Mouse (Mus musculus): ENCODE measurements at regions not wholly inside any gene's neighbourhood (a gene's known extent, or its start where the extent isn't known, plus 50 kb on each side); places are given as distances from the start of the nearest gene placed in this dataset.
"Not testable (repeated sequence)": the region's sequence is repeated elsewhere in the genome, so short reads cannot be mapped to it uniquely, and the experiment has no call there.

- Histone ChIP-seq H3K36me3 (no peaks in the 10 kb centered on the region), H3K9ac (replicated peaks) (no peak overlapping the region), H3K27me3 (no peaks in the 10 kb centered on the region), H3K27ac (no peak overlapping the region), H3K9me3 (peaks cover 4% of the 10 kb centered on the region; the same call in 1 of the 2 replicates), H3K4me3 (replicated peaks) (no peak overlapping the region), H3K4me2 (no peak overlapping the region), H3K4me1 (replicated peaks) (peaks cover 5% of the 10 kb centered on the region; the same call in 1 of the 2 replicates)
- 77% methylated on average over 18 of the region's 18 CpGs for WGBS
- no peak for ATAC-seq (ENCODE audit: insufficient number of reproducible peaks, insufficient read depth, low FRiP score, low TSS enrichment, low read depth)
Observed at GRCm38 (mm10) chr8:86280093-86280721, 300.3 kb downstream of the Abcc12 start.

DNA sequence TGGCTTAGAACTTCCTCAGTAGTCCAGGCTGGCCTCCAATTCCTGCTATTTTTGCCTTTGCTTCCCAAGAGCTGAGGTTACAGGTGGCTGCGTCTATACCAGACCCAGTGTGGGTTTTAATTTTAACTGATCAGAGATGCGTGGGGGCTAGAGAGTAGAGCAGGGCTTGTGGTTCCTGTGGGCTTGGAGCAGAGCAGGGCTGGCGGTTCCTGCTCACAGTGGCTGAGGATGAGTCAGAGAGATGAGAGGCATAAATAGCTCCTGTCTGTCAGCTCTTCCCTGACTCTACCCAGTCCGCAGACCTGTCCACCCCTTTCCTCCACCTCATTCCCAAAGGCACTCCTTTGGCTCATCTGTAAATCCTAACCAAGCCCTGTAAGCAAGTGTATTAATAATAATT, 304.8 kb downstream of the Abcc12 start:
- Histone ChIP-seq H3K27ac (no peak overlapping the region), H3K36me3 (no peaks in the 10 kb centered on the region), H3K27me3 (no peaks in the 10 kb centered on the region), H3K9ac (replicated peaks) (no peak overlapping the region), H3K9me3 (no peaks in the 10 kb centered on the region), H3K4me2 (no peak overlapping the region), H3K4me1 (replicated peaks) (peaks cover 19% of the 10 kb centered on the region), H3K4me3 (replicated peaks) (no peak overlapping the region)
- 85% methylated on average over 4 of the region's 4 CpGs for WGBS
- ATAC-seq (ENCODE audit: insufficient number of reproducible peaks, insufficient read depth, low FRiP score, low TSS enrichment, low read depth), result no peak

DNA sequence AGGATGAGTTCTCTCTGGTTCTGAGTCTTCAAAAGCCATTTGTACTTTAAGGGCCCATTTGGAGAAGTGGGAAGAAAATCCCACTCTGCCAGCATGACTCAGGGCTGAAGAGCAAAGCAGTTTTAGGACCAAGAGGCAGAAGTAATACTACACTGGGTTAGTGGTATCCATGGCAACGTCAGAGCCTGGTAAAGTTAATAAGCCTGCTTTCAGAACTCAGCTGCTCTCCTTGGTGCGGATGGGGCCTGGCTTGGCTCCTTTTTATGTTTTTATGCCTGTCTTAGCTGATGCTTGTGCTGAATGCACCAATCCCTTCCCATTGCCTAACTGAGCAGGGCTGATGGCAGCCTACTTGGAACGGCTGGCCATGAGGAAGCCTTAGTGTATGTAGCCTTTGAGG, 306.7 kb downstream of the Abcc12 start:
- no peak overlapping the region for H3K9ac ChIP-seq (replicated peaks)
- H3K36me3 ChIP-seq, result no peaks in the 10 kb centered on the region
- peak overlapping the region; percentile 79 for H3K27ac ChIP-seq
- no peaks in the 10 kb centered on the region for H3K9me3 ChIP-seq
- ATAC-seq (ENCODE audit: insufficient number of reproducible peaks, insufficient read depth, low FRiP score, low TSS enrichment, low read depth), result peak; percentile 93
- peaks cover 14% of the 10 kb centered on the region for H3K4me1 ChIP-seq (replicated peaks)
- H3K4me3 ChIP-seq (replicated peaks), result no peak overlapping the region
- no peak overlapping the region for H3K4me2 ChIP-seq
- WGBS, result 17% methylated on average over 3 of the region's 3 CpGs
- no peaks in the 10 kb centered on the region for H3K27me3 ChIP-seq

GRCm38 (mm10) chr8:86272626-86273025, 307.9 kb downstream of the Abcc12 start:
- no peak overlapping the region for H3K27ac ChIP-seq
- H3K4me2 ChIP-seq, result no peak overlapping the region
- no peaks in the 10 kb centered on the region for H3K27me3 ChIP-seq
- peaks cover 14% of the 10 kb centered on the region for H3K4me1 ChIP-seq (replicated peaks)
- WGBS, result 26% methylated on average over 1 of the region's 1 CpGs
- H3K4me3 ChIP-seq (replicated peaks), result no peak overlapping the region
- no peak for ATAC-seq (ENCODE audit: insufficient number of reproducible peaks, insufficient read depth, low FRiP score, low TSS enrichment, low read depth)
- no peak overlapping the region for H3K9ac ChIP-seq (replicated peaks)
- no peaks in the 10 kb centered on the region for H3K9me3 ChIP-seq
- no peaks in the 10 kb centered on the region for H3K36me3 ChIP-seq

DNA sequence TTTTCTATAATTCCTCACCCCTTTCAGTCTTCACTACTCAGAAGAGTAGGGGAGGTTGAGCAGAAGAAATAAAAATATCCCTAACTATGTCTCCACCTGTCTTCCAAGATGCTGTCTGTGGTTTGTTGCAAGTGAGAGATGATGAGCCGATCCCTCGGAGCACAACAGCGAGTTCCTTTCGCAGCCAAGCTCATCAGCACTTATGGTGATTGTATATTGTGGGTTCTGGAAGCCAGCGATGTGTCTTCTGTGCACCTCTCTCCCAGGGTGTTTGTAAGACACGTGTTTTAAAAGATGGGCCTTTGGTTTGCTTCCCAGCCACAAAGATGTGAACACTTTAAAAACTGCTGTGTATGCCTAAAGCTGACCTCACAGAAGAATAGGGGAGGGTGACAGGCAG, 309.0 kb downstream of the Abcc12 start:
- WGBS, result 89% methylated on average over 6 of the region's 6 CpGs
- H3K36me3 ChIP-seq, result no peaks in the 10 kb centered on the region
- H3K9ac ChIP-seq (replicated peaks), result no peak overlapping the region
- no peaks in the 10 kb centered on the region for H3K9me3 ChIP-seq
- H3K27me3 ChIP-seq, result no peaks in the 10 kb centered on the region
- no peak overlapping the region for H3K27ac ChIP-seq
- peaks cover 14% of the 10 kb centered on the region for H3K4me1 ChIP-seq (replicated peaks)
- no peak overlapping the region for H3K4me2 ChIP-seq
- ATAC-seq (ENCODE audit: insufficient number of reproducible peaks, insufficient read depth, low FRiP score, low TSS enrichment, low read depth), result no peak
- H3K4me3 ChIP-seq (replicated peaks), result no peak overlapping the region

DNA sequence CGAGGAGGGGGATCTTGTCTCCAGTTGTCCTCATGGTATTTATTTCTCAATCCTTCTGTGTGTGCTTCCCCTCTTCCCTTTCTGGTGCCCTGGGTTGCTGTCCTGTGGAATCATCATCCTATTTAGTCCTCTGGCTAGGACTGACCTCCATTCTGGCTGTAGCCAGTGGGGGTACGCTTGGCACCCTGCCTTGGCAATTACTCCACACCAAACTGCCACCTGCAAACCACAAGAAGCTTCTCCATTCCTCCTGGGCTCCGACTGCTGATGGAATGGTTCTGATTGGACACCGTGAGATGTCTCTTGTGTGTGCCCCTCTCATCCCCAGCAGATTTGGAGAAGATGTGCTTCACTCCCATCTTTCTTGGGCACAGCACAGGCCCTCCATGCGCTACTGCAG, 322.5 kb downstream of the Abcc12 start:
- H3K36me3 ChIP-seq, result no peaks in the 10 kb centered on the region
- H3K9ac ChIP-seq (replicated peaks), result no peak overlapping the region
- ATAC-seq (ENCODE audit: insufficient number of reproducible peaks, insufficient read depth, low FRiP score, low TSS enrichment, low read depth), result no peak
- 83% methylated on average over 5 of the region's 5 CpGs for WGBS
- H3K9me3 ChIP-seq, result no peaks in the 10 kb centered on the region
- H3K4me2 ChIP-seq, result no peak overlapping the region
- H3K27me3 ChIP-seq, result no peaks in the 10 kb centered on the region
- H3K4me3 ChIP-seq (replicated peaks), result no peak overlapping the region
- H3K4me1 ChIP-seq (replicated peaks), result peaks cover 17% of the 10 kb centered on the region; the same call in 1 of the 2 replicates
- no peak overlapping the region for H3K27ac ChIP-seq

- H3K4me3 ChIP-seq (replicated peaks), result no peak overlapping the region
- no peak overlapping the region for H3K9ac ChIP-seq (replicated peaks)
- H3K27ac ChIP-seq, result no peak overlapping the region
- ATAC-seq (ENCODE audit: insufficient number of reproducible peaks, insufficient read depth, low FRiP score, low TSS enrichment, low read depth), result no peak
- H3K9me3 ChIP-seq, result no peaks in the 10 kb centered on the region
- no peak overlapping the region for H3K4me2 ChIP-seq
- peaks cover 14% of the 10 kb centered on the region; the same call in 1 of the 2 replicates for H3K4me1 ChIP-seq (replicated peaks)
- H3K27me3 ChIP-seq, result no peaks in the 10 kb centered on the region
- H3K36me3 ChIP-seq, result no peaks in the 10 kb centered on the region
Observed at GRCm38 (mm10) chr8:86255431-86255830, 325.1 kb downstream of the Abcc12 start.

GRCm38 (mm10) chr8:86254680-86255079, 325.8 kb downstream of the Abcc12 start:
- 53% methylated on average over 1 of the region's 1 CpGs for WGBS
- H3K27ac ChIP-seq, result no peak overlapping the region
- no peak for ATAC-seq (ENCODE audit: insufficient number of reproducible peaks, insufficient read depth, low FRiP score, low TSS enrichment, low read depth)
- no peak overlapping the region for H3K4me2 ChIP-seq
- H3K27me3 ChIP-seq, result no peaks in the 10 kb centered on the region
- no peak overlapping the region for H3K4me3 ChIP-seq (replicated peaks)
- H3K4me1 ChIP-seq (replicated peaks), result peaks cover 14% of the 10 kb centered on the region; the same call in 1 of the 2 replicates
- no peak overlapping the region for H3K9ac ChIP-seq (replicated peaks)
- H3K9me3 ChIP-seq, result no peaks in the 10 kb centered on the region
- H3K36me3 ChIP-seq, result no peaks in the 10 kb centered on the region

GRCm38 (mm10) chr8:86252696-86253355, 327.7 kb downstream of the Abcc12 start:
- Histone ChIP-seq H3K9me3 (no peaks in the 10 kb centered on the region), H3K4me3 (replicated peaks) (no peak overlapping the region), H3K27me3 (no peaks in the 10 kb centered on the region), H3K4me1 (replicated peaks) (peaks cover 14% of the 10 kb centered on the region; the same call in 1 of the 2 replicates), H3K27ac (no peak overlapping the region), H3K36me3 (no peaks in the 10 kb centered on the region), H3K9ac (replicated peaks) (no peak overlapping the region), H3K4me2 (no peak overlapping the region)
- 84% methylated on average over 4 of the region's 4 CpGs for WGBS
- no peak for ATAC-seq (ENCODE audit: insufficient number of reproducible peaks, insufficient read depth, low FRiP score, low TSS enrichment, low read depth)

DNA sequence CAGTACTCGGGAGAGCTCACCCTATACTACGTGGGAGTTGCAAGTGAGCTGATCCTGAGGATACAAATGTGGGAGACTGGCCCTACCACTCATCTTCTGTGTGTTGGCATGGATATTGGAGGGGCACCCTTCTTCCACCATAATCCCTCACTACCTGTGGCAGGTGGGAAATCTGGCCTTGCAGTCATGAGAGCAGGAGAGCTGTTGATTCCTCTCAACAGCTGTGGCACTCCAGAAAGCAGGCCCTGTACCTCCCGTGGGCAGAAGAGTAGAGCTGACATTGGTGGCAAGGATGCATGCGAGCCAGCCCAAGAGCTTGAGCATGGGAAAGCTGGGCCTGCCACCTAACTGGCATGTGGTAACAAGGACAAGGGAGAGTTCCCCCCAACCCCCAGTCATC, 345.8 kb downstream of the Abcc12 start:
- ATAC-seq (ENCODE audit: insufficient number of reproducible peaks, insufficient read depth, low FRiP score, low TSS enrichment, low read depth), result no peak
- H3K27me3 ChIP-seq, result no peaks in the 10 kb centered on the region
- no peaks in the 10 kb centered on the region for H3K9me3 ChIP-seq
- no peak overlapping the region for H3K4me3 ChIP-seq (replicated peaks)
- no peak overlapping the region for H3K9ac ChIP-seq (replicated peaks)
- WGBS, result 90% methylated on average over 4 of the region's 4 CpGs
- no peaks in the 10 kb centered on the region for H3K4me1 ChIP-seq (replicated peaks)
- no peak overlapping the region for H3K4me2 ChIP-seq
- H3K27ac ChIP-seq, result no peak overlapping the region
- no peaks in the 10 kb centered on the region for H3K36me3 ChIP-seq

GRCm38 (mm10) chr8:86231994-86232393, 348.5 kb downstream of the Abcc12 start:
- WGBS, result 82% methylated on average over 6 of the region's 6 CpGs
- not testable (repeated sequence) for H3K4me2 ChIP-seq; H3K36me3 ChIP-seq; H3K9me3 ChIP-seq; H3K4me1 ChIP-seq (replicated peaks); ATAC-seq (ENCODE audit: insufficient number of reproducible peaks, insufficient read depth, low FRiP score, low TSS enrichment, low read depth); H3K27me3 ChIP-seq; H3K4me3 ChIP-seq (replicated peaks); H3K27ac ChIP-seq; H3K9ac ChIP-seq (replicated peaks)

DNA sequence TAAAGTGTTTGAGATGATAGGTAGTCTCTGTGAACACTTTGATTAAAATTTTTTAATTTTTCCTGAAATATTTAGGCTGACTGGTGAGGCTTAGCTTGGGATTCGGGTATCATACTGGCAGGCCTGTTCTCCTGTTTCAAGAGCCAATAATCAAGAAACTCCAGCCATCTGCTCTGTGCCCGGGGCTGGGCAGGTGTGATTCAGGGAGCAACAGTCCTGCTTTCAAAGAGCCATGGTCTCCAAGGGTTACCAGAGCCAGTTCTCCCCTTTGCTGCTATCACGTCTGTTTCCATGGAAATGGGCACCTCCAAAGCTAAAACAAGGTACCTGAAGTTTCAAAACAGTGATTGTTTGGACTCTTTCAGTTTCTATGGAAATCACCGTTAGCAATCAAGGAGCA, 355.6 kb downstream of the Abcc12 start:
- Histone ChIP-seq H3K4me3 (replicated peaks) (no peak overlapping the region), H3K27ac (no peak overlapping the region), H3K9ac (replicated peaks) (no peak overlapping the region), H3K4me1 (replicated peaks) (no peaks in the 10 kb centered on the region), H3K27me3 (no peaks in the 10 kb centered on the region), H3K36me3 (no peaks in the 10 kb centered on the region), H3K9me3 (no peaks in the 10 kb centered on the region), H3K4me2 (no peak overlapping the region)
- ATAC-seq (ENCODE audit: insufficient number of reproducible peaks, insufficient read depth, low FRiP score, low TSS enrichment, low read depth), result no peak
- WGBS, result 57% methylated on average over 4 of the region's 4 CpGs

All from limb, embryonic 12.5 days (tissue).